Mouse (Mus musculus): ENCODE measurements around the gene 0610030E20Rik.

DNA sequence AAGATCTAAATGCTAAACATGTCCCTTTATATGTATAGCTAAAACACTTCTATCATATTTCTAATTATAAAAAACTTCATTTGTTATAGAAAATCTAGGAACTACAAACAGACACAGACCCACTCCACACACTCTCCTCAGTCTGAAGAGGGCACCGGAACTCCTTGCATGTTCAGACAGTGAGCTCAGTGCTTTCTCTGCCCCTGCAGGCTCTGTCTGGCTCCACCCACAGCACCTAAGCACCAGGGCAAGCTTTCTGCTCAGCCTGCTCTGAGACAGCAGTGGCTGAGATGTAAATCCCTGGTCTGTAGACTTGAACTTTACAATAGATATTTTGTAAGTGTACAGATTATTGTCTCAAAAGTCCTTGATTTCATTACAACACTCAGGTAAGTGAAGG is 31.1 kb upstream of the 0610030E20Rik start:
- TF ChIP-seq GATA1 (IDR thresholded peaks at IDR 0.05; ENCODE audit: low read length) (no peak), TAL1 (IDR thresholded peaks at IDR 0.05; ENCODE audit: low read length) (no peak)
